Mouse (Mus musculus): ENCODE results near the gene Cmtr1. TPM values are rescaled to one million over a fixed set of nuclear protein-coding genes. Genes with fewer than 3 reads are reported as not detected.
"Not testable (repeated sequence)": the region's sequence is repeated elsewhere in the genome, so short reads cannot be mapped to it uniquely, and the experiment has no call there.

Cmtr1 gene
- 10 to 100 TPM; 39.4 to 43.5 TPM for total RNA-seq (2021)
- long read RNA-seq, experiment 1, full-length matches to known transcripts: 72 of 80 reads
- long read RNA-seq, experiment 1, partial matches to known transcripts: 5 of 80 reads
- long read RNA-seq, experiment 1, other reads (novel, unspliced or antisense): 3 of 80 reads
- long read RNA-seq, experiment 2, full-length matches to known transcripts: 47 of 54 reads
- long read RNA-seq, experiment 2, partial matches to known transcripts: 0 of 54 reads
- long read RNA-seq, experiment 2, other reads (novel, unspliced or antisense): 7 of 54 reads

- DNase-seq (ENCODE audit: low spot score): peak; percentile 96
Observed at GRCm38 (mm10) chr17:29660076-29660761, at the start of gene Cmtr1. Gene Cmtr1 (plus strand): TSS chr17:29660595.

GRCm38 (mm10) chr17:29613453-29613852 is 46.9 kb upstream of the Cmtr1 start:
- not testable (repeated sequence) for DNase-seq (ENCODE audit: low spot score)

GRCm38 (mm10) chr17:29614115-29615023 is 46.0 kb upstream of the Cmtr1 start, which contains the start of the genes Rnf8 and Gm28043:
Gene Rnf8 (plus strand): TSS chr17:29614790.
Gene Gm28043 (plus strand): TSS chr17:29614876.
- DNase-seq (ENCODE audit: low spot score): peak; percentile 94

- no peak for DNase-seq (ENCODE audit: low spot score)
Observed at GRCm38 (mm10) chr17:29615024-29615551, 45.3 kb upstream of the Cmtr1 start.

- DNase-seq (ENCODE audit: low spot score): no peak
Observed at GRCm38 (mm10) chr17:29615616-29616015, 44.8 kb upstream of the Cmtr1 start.

- no peak for DNase-seq (ENCODE audit: low spot score)
Observed at GRCm38 (mm10) chr17:29619231-29619630, 41.2 kb upstream of the Cmtr1 start.

GRCm38 (mm10) chr17:29623488-29623887 is 36.9 kb upstream of the Cmtr1 start:
- DNase-seq (ENCODE audit: low spot score): no peak

- DNase-seq (ENCODE audit: low spot score): peak; percentile 71
Observed at GRCm38 (mm10) chr17:29627285-29627684, 33.1 kb upstream of the Cmtr1 start.

- DNase-seq (ENCODE audit: low spot score): peak; percentile 24
Observed at GRCm38 (mm10) chr17:29628946-29629345, 31.4 kb upstream of the Cmtr1 start.

- DNase-seq (ENCODE audit: low spot score): no peak
Observed at GRCm38 (mm10) chr17:29629620-29630019, 30.8 kb upstream of the Cmtr1 start.

- DNase-seq (ENCODE audit: low spot score): no peak
Observed at GRCm38 (mm10) chr17:29632312-29632711, 28.1 kb upstream of the Cmtr1 start.

GRCm38 (mm10) chr17:29635492-29635891 is 24.9 kb upstream of the Cmtr1 start:
- DNase-seq (ENCODE audit: low spot score): no peak

- DNase-seq (ENCODE audit: low spot score): peak; percentile 27
Observed at GRCm38 (mm10) chr17:29636118-29636517, 24.3 kb upstream of the Cmtr1 start.

- DNase-seq (ENCODE audit: low spot score): peak; percentile 34
Observed at GRCm38 (mm10) chr17:29637377-29637776, 23.0 kb upstream of the Cmtr1 start.

GRCm38 (mm10) chr17:29637895-29638294 is 22.5 kb upstream of the Cmtr1 start:
- no peak for DNase-seq (ENCODE audit: low spot score)

GRCm38 (mm10) chr17:29640971-29641370 is 19.4 kb upstream of the Cmtr1 start:
- no peak for DNase-seq (ENCODE audit: low spot score)

GRCm38 (mm10) chr17:29642219-29642618 is 18.2 kb upstream of the Cmtr1 start:
- no peak for DNase-seq (ENCODE audit: low spot score)

- DNase-seq (ENCODE audit: low spot score): no peak
Observed at GRCm38 (mm10) chr17:29658249-29658648, 2.1 kb upstream of the Cmtr1 start.

- no peak for DNase-seq (ENCODE audit: low spot score)
Observed at GRCm38 (mm10) chr17:29660762-29661391, 482 bp downstream of the Cmtr1 start.

GRCm38 (mm10) chr17:29662145-29662544 is 1.8 kb downstream of the Cmtr1 start:
- DNase-seq (ENCODE audit: low spot score): no peak

Data from gastrocnemius, adult 18-20 months (tissue).